Mouse (Mus musculus) frontal cortex, postnatal 14 days (tissue): ENCODE measurements around the gene Prss54.
"Not testable (repeated sequence)": the region's sequence is repeated elsewhere in the genome, so short reads cannot be mapped to it uniquely, and the experiment has no call there.

Experiments
- DNase-seq, 2 experiments: peaks; one replicate each; pipeline ENCODE4 v3.0.0; 2022; ENCODE audit warnings: low spot score in 2 of 2

Gene Prss54

GRCm38 (mm10) chr8:95576240-95576639, at the start of gene Prss54:
Prss54 (minus strand) TSS chr8:95576340.
- no peak for DNase-seq

GRCm38 (mm10) chr8:95624833-95625232, 48.7 kb upstream of the Prss54 start:
- no peak for DNase-seq

DNA sequence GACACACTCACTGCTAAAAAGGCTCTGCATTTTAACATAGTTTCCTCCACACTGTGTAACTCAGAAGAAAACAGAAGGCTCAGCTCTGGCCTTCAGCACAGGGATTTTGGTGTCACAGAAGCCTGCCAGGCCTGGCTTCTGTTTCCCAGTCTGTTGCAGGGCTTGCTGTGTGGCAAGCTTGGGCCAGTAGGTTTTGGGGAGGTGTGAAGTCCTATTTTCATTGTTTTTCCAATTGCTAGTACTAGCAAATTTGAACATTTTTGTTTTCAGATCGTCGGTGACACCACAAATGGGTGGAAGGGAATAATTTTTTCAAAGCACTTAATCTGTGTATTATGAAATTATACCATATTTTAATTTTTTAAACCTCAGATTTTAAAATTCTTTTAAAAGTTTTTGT, 43.9 kb upstream of the Prss54 start:
- no peak for DNase-seq

GRCm38 (mm10) chr8:95616383-95616782, 40.2 kb upstream of the Prss54 start:
- DNase-seq: no peak

DNA sequence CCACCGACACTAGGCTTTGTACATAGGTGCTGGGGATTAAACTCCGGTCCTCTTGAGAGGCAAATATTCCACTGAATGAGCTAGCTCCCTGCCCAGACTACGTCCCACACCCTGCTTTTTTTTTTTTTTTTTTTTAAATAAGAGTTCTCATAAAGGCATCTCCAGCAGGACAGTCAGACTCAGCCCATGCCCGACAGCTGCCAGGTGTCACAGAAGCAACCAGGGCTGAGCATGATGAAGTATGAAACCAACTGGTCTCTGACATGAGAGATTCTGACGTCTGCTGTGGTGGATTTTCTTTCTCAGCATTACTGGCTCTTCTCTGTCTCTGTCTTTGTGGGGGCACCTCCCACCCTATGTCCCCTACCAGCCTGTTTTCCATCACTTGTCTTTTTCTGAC, 35.6 kb upstream of the Prss54 start:
- DNase-seq: no peak

GRCm38 (mm10) chr8:95610749-95611148, 34.6 kb upstream of the Prss54 start:
- no peak for DNase-seq

- no peak for DNase-seq
These were observed 33.3 kb upstream of the Prss54 start for GRCm38 (mm10) chr8:95609406-95609805.

- no peak for DNase-seq
These were observed 31.1 kb upstream of the Prss54 start for GRCm38 (mm10) chr8:95607210-95607609.

DNA sequence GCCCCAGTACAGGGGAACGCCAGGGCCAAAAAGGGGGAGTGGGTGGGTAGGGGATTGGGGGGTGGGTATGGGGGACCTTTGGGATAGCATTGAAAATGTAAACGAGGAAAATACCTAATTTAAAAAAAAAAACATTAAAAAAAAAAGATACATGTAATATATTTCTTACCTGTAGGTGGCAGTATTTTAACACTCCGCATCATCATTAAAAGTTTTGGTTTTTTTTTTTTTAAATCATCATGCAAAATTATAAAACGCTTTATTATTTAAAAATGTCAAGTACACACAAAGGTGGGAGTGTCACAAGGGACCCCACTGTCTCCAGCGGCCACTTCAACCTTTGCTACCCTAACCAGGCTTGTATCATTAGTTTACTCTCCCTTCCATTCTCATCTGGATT, 30.4 kb upstream of the Prss54 start:
- DNase-seq: not testable (repeated sequence)

DNA sequence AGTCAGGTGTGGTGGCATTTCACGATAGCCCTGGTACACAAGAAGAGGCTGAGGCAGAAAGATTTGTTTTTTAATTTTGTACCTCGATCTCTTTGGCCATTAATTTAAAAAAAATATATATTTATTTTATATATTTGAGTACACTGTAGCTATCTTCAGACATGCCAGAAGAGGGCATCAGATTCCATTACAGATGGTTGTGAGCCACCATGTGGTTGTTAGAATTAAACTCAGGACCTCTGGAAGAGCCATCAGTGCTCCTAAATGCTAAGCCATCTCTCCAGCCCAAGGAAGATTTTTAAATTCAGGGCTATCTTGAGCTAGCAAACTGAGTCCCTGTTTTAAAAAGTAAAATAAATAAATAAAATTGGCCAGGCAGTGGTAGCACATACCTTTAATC, 26.0 kb upstream of the Prss54 start:
- no peak for DNase-seq

DNA sequence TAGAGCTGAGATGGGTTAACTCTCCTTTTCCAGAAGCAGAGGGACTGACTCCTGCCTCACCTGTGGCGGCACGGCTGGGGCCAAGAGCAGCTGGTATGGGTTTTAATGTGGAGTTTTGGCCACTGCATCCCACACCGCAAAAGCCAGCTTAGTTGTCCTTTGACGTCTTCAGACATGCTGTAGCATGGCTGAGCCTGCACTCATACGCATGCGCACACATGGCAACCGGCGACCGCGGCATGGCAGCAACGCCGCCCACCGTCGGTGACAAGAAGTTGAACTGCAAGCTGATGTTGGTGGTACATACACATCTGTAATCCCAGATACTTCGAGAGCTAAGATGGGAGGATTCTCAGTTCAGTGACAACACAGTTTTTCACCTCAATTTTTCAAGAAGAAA, 25.2 kb upstream of the Prss54 start:
- no peak for DNase-seq

GRCm38 (mm10) chr8:95599861-95600260, 23.7 kb upstream of the Prss54 start:
- DNase-seq: peak; percentile 60 to 77

DNA sequence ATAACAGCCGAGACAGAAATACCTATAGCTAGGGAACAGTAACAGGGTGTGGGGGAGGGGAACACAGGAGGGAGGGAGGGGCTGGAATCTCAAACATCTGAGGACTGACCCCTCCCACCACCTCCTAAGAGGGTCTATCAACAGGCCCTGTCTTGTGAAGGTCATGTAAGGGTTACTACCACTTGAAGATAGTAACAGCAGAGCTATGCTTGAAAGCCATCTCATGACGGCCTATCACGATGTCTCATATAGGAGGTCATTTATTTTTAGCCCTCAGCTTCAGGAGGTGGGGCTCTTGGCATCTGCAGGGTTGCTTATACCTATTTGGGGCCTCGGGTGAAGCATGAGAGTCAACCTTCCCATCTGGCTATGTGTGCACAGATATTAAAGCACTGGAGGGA, 20.7 kb upstream of the Prss54 start:
- no peak for DNase-seq

- no peak for DNase-seq
These were observed 19.0 kb upstream of the Prss54 start for GRCm38 (mm10) chr8:95595131-95595530.

DNA sequence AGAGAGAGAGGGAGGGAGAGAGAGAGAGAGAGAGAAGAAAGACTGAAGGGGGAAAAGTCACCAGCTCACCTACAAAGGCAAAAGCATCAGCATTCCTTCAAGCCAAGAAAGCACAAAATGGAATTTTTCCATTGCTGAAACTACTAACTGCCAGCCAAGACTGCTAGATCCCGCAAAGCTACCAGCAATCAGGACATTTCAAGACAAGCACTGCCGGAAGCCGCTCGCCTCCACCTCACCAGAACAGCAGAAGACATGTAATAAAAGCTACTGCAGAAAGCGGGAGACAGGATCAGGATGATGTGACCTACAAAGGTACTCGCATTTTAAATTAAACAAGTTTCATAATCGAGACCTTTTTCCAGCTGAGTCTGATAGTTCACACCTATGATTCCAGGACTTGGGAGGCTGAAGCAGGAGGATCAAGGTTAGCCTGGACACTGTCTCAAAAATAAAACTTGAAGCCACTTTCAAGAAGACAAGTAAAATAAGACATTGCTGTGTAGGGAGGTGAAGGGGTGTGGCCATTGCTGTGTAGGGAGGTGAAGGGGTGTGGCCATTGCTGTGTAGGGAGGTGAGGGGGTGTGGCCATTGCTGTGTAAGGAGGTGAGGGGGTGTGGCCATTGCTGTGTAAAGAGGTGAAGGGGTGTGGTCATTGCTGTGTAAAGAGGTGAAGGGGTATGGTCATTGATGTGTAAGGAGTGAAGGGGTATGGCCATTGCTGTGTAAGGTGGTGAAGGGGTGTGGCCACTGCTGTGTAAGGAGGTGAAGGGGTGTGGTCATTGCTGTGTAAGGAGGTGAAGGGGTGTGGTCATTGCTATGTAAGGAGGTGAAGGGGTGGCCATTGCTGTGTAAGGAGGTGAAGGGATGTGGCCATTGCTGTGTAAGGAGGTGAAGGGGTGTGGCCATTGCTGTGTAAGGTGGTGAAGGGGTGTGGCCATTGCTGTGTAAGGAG, 17.6 kb upstream of the Prss54 start:
- no peak for DNase-seq

DNA sequence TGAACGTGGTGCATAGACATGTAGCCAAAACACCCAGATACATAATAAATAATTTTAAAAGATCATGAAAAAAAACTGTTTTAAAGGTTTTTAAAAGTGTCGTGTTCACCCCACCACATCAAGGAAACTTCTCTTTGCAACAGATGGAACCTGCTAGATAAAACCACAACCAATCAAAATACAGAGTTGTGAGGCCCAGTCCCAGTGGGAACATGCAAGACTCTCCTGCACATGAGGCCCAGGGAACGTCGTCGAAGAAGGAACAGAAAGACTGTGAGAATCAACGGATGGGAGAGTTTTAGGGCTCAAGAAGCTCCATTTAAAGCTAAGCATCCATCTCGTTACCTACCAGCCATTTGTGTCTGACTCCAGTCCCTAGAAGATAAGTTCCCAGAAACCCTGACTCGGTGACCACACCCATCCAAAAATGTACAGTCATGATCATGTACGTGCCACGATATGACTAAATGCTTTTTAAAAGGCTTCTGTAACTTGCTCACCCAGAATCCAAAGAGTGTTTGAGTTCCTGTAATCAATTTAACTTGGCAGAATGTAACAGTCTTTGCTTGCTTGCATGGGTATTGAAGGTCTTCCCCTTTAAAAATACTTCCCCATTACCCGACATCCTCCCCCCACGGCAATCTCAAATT, 16.1 kb upstream of the Prss54 start:
- no peak for DNase-seq

DNA sequence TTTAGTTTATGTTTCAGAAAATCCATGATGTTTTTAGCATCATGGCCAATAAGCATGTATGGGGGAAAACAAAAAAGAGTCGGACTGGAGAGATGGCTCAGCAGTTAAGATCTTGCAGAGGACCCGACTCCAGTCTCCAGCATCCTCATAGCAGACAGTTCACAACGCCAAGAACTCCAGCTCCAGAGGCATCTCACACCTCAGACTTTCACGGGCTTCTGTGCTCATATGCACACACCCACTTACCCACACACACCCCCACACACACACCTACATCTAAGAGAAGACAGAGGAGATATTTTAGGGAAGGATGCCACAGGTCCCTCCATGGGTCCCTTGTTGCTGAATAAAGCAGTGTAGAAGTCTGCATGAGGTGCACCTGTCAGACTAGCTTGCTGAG, 14.4 kb upstream of the Prss54 start:
- DNase-seq: no peak

DNA sequence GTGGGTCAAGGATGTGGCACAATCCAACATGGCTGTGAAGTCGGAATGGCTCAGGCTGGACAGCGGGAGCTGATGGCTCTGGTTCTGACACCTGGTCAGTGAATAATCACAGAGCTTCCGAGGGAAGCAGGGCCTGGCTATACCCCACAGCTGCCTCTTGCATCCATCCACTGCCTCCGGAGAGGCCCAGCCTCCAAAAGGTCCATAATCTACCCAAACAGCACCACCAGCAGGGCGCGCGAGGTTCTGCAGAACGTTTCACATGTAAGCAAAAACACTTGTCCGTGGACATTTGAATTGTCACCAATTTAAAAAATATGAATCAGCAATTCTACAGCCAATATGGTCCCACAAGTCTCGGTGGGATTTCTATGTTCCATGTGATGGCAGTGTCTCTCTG, 13.1 kb upstream of the Prss54 start:
- DNase-seq: no peak

- DNase-seq: no peak
These were observed 11.2 kb upstream of the Prss54 start for GRCm38 (mm10) chr8:95587339-95587738.

GRCm38 (mm10) chr8:95573146-95573545, 3.0 kb downstream of the Prss54 start:
- DNase-seq: no peak

- no peak for DNase-seq
These were observed 9.3 kb downstream of the Prss54 start for GRCm38 (mm10) chr8:95566809-95567208.

- DNase-seq: no peak
These were observed 9.9 kb downstream of the Prss54 start for GRCm38 (mm10) chr8:95566217-95566616.

- DNase-seq: no peak
These were observed 20.2 kb downstream of the Prss54 start for GRCm38 (mm10) chr8:95555963-95556362.
